Mouse (Mus musculus): Measurements from ENCODE around the gene Fate1. TPM values are rescaled to one million over a fixed set of nuclear protein-coding genes. Genes with fewer than 3 reads are reported as not detected.
"Not testable (repeated sequence)": the region's sequence is repeated elsewhere in the genome, so short reads cannot be mapped to it uniquely, and the experiment has no call there.

Fate1 gene
- polyA plus RNA-seq (2015; fragmentation: Nextera tagmentation; extraction: Ambion mirVana): not detected in 2 replicates

GRCm38 (mm10) chrX:71972686-71973085 lies at the start of gene Fate1:
TSS of gene Fate1 (plus strand) at chrX:71972986.
- no peaks in the 10 kb centered on the region for H3K9me3 ChIP-seq (replicated peaks)

GRCm38 (mm10) chrX:71946631-71947030 lies 26.2 kb upstream of the Fate1 start:
- Histone ChIP-seq H3K27ac (no peak overlapping the region), H3K4me2 (no peak overlapping the region), H3K9ac (no peak overlapping the region), H3K9me3 (replicated peaks) (no peaks in the 10 kb centered on the region), H3K27me3 (peaks cover 6% of the 10 kb centered on the region), H3K36me3 (no peaks in the 10 kb centered on the region), H3K4me3 (no peak overlapping the region), H3K4me1 (replicated peaks) (no peaks in the 10 kb centered on the region)
- WGBS: 17% methylated on average over 3 of the region's 3 CpGs
- ATAC-seq (replicated peaks; ENCODE audit: insufficient number of reproducible peaks, insufficient read depth, low FRiP score, low read depth): no peak

More at GRCm38 (mm10) chrX:71972686-71973085, at the start of gene Fate1:
- H3K27ac ChIP-seq: no peak within 1 kb of the TSS
- H3K4me1 ChIP-seq (replicated peaks): no peaks in the 10 kb centered on the region
- no peaks in the 10 kb centered on the region for H3K36me3 ChIP-seq
- H3K27me3 ChIP-seq: no peaks in the 10 kb centered on the region
- no peak within 1 kb of the TSS for H3K4me2 ChIP-seq
- no peak for ATAC-seq (replicated peaks; ENCODE audit: insufficient number of reproducible peaks, insufficient read depth, low FRiP score, low read depth)
- 82% methylated on average over 2 of the region's 2 CpGs for WGBS
- no peak within 1 kb of the TSS for H3K9ac ChIP-seq
- H3K4me3 ChIP-seq: no peak within 1 kb of the TSS

GRCm38 (mm10) chrX:71958366-71958765 lies 14.4 kb upstream of the Fate1 start:
- H3K4me2 ChIP-seq: no peak overlapping the region
- H3K4me1 ChIP-seq (replicated peaks): no peaks in the 10 kb centered on the region
- H3K9me3 ChIP-seq (replicated peaks): no peaks in the 10 kb centered on the region
- no peak overlapping the region for H3K27ac ChIP-seq
- H3K27me3 ChIP-seq: peaks cover 23% of the 10 kb centered on the region
- no peak for ATAC-seq (replicated peaks; ENCODE audit: insufficient number of reproducible peaks, insufficient read depth, low FRiP score, low read depth)
- no peak overlapping the region for H3K4me3 ChIP-seq
- no peaks in the 10 kb centered on the region for H3K36me3 ChIP-seq
- H3K9ac ChIP-seq: no peak overlapping the region

- Histone ChIP-seq H3K9ac (peak within 1 kb of the TSS; percentile 47), H3K4me3 (peak within 1 kb of the TSS; percentile 54), H3K27ac (peak within 1 kb of the TSS; percentile 53), H3K4me2 (peak within 1 kb of the TSS; percentile 77), H3K4me1 (replicated peaks) (no peaks in the 10 kb centered on the region), H3K27me3 (peaks cover 30% of the 10 kb centered on the region), H3K9me3 (replicated peaks) (no peaks in the 10 kb centered on the region), H3K36me3 (no peaks in the 10 kb centered on the region)
- 15% methylated on average over 52 of the region's 72 CpGs for WGBS
- peak; percentile 90 for ATAC-seq (replicated peaks; ENCODE audit: insufficient number of reproducible peaks, insufficient read depth, low FRiP score, low read depth)
Measured at GRCm38 (mm10) chrX:71962073-71963051, 10.4 kb upstream of the Fate1 start, which contains the start of gene Prrg3. TSS of gene Prrg3 (plus strand) at chrX:71962624.

GRCm38 (mm10) chrX:71963275-71963912 lies 9.4 kb upstream of the Fate1 start:
- Histone ChIP-seq H3K4me1 (replicated peaks) (no peaks in the 10 kb centered on the region), H3K4me3 (peak overlapping the region; percentile 54), H3K36me3 (no peaks in the 10 kb centered on the region), H3K27me3 (peaks cover 30% of the 10 kb centered on the region), H3K9me3 (replicated peaks) (no peaks in the 10 kb centered on the region), H3K27ac (no peak overlapping the region), H3K4me2 (peak overlapping the region; percentile 77), H3K9ac (peak overlapping the region; percentile 47; the same call in 1 of the 2 replicates)
- 39% methylated on average over 9 of the region's 9 CpGs for WGBS
- no peak for ATAC-seq (replicated peaks; ENCODE audit: insufficient number of reproducible peaks, insufficient read depth, low FRiP score, low read depth)

GRCm38 (mm10) chrX:71968216-71968615 lies 4.6 kb upstream of the Fate1 start:
- Histone ChIP-seq H3K4me2 (no peak overlapping the region), H3K4me1 (replicated peaks) (no peaks in the 10 kb centered on the region), H3K36me3 (no peaks in the 10 kb centered on the region), H3K9ac (no peak overlapping the region), H3K9me3 (replicated peaks) (no peaks in the 10 kb centered on the region), H3K27ac (no peak overlapping the region), H3K4me3 (no peak overlapping the region), H3K27me3 (peaks cover 8% of the 10 kb centered on the region; the same call in 1 of the 2 replicates)
- no peak for ATAC-seq (replicated peaks; ENCODE audit: insufficient number of reproducible peaks, insufficient read depth, low FRiP score, low read depth)
- WGBS: 54% methylated on average over 1 of the region's 1 CpGs

GRCm38 (mm10) chrX:71968816-71969215 lies 4.0 kb upstream of the Fate1 start:
- WGBS: 67% methylated on average over 6 of the region's 6 CpGs
- H3K27me3 ChIP-seq: 0 out of 2 replicates have a peak, but pooled peaks cover 4% of the 10 kb centered on the region

GRCm38 (mm10) chrX:71971325-71971724 lies 1.5 kb upstream of the Fate1 start:
- H3K4me3 ChIP-seq: no peak overlapping the region
- no peak overlapping the region for H3K27ac ChIP-seq
- no peaks in the 10 kb centered on the region for H3K4me1 ChIP-seq (replicated peaks)
- H3K9ac ChIP-seq: no peak overlapping the region
- no peak for ATAC-seq (replicated peaks; ENCODE audit: insufficient number of reproducible peaks, insufficient read depth, low FRiP score, low read depth)
- no peaks in the 10 kb centered on the region for H3K9me3 ChIP-seq (replicated peaks)
- no peaks in the 10 kb centered on the region for H3K36me3 ChIP-seq
- 63% methylated on average over 5 of the region's 5 CpGs for WGBS
- H3K4me2 ChIP-seq: no peak overlapping the region
- H3K27me3 ChIP-seq: no peaks in the 10 kb centered on the region

More at GRCm38 (mm10) chrX:71968816-71969215, 4.0 kb upstream of the Fate1 start:
- H3K4me1 ChIP-seq (replicated peaks): no peaks in the 10 kb centered on the region
- ATAC-seq (replicated peaks; ENCODE audit: insufficient number of reproducible peaks, insufficient read depth, low FRiP score, low read depth): no peak
- H3K9me3 ChIP-seq (replicated peaks): no peaks in the 10 kb centered on the region
- no peaks in the 10 kb centered on the region for H3K36me3 ChIP-seq
- H3K4me3 ChIP-seq: no peak overlapping the region
- no peak overlapping the region for H3K4me2 ChIP-seq
- no peak overlapping the region for H3K27ac ChIP-seq
- no peak overlapping the region for H3K9ac ChIP-seq

GRCm38 (mm10) chrX:71977681-71978080 lies 4.9 kb downstream of the Fate1 start:
- not testable (repeated sequence) for H3K27me3 ChIP-seq; H3K4me2 ChIP-seq; H3K4me3 ChIP-seq; ATAC-seq (replicated peaks; ENCODE audit: insufficient number of reproducible peaks, insufficient read depth, low FRiP score, low read depth); H3K36me3 ChIP-seq; H3K4me1 ChIP-seq (replicated peaks); H3K9ac ChIP-seq; H3K27ac ChIP-seq; H3K9me3 ChIP-seq (replicated peaks)

GRCm38 (mm10) chrX:71980443-71980842 lies 7.7 kb downstream of the Fate1 start:
- H3K9me3 ChIP-seq (replicated peaks): no peaks in the 10 kb centered on the region
- no peak for ATAC-seq (replicated peaks; ENCODE audit: insufficient number of reproducible peaks, insufficient read depth, low FRiP score, low read depth)
- WGBS: 30% methylated on average over 3 of the region's 3 CpGs
- H3K9ac ChIP-seq: no peak overlapping the region
- no peak overlapping the region for H3K27ac ChIP-seq
- H3K4me2 ChIP-seq: no peak overlapping the region
- no peaks in the 10 kb centered on the region for H3K36me3 ChIP-seq
- no peaks in the 10 kb centered on the region for H3K4me1 ChIP-seq (replicated peaks)
- no peaks in the 10 kb centered on the region for H3K27me3 ChIP-seq
- H3K4me3 ChIP-seq: no peak overlapping the region

- Histone ChIP-seq H3K9me3 (replicated peaks) (no peaks in the 10 kb centered on the region), H3K9ac (no peak overlapping the region), H3K27ac (no peak overlapping the region), H3K27me3 (no peaks in the 10 kb centered on the region), H3K4me3 (no peak overlapping the region), H3K4me2 (no peak overlapping the region), H3K4me1 (replicated peaks) (no peaks in the 10 kb centered on the region), H3K36me3 (no peaks in the 10 kb centered on the region)
- WGBS: 65% methylated on average over 2 of the region's 2 CpGs
- ATAC-seq (replicated peaks; ENCODE audit: insufficient number of reproducible peaks, insufficient read depth, low FRiP score, low read depth): no peak
Measured at GRCm38 (mm10) chrX:71981322-71981721, 8.5 kb downstream of the Fate1 start.

Measured in heart, embryonic 15.5 days (tissue).